Mouse (Mus musculus): ENCODE results near the gene Mocs2. TPM values are rescaled to one million over a fixed set of nuclear protein-coding genes. Genes with fewer than 3 reads are reported as not detected.

Gene Mocs2
- total and polyA plus RNA-seq, 2 experiments, result 45.1 to 136 TPM

GRCm38 (mm10) chr13:114833351-114833750 lies 15.3 kb downstream of the Mocs2 start:
- Histone ChIP-seq H3K4me3 (ENCODE audit: insufficient read depth, low read depth, low read length) (no peak overlapping the region), H3K36me3 (ENCODE audit: control insufficient read depth, insufficient read depth, low read length) (peaks cover 50% of the 10 kb centered on the region), H3K9ac (ENCODE audit: low read depth, low read length) (no peak overlapping the region), H3K27ac (replicated peaks; ENCODE audit: insufficient read depth, low read depth, low read length) (no peak overlapping the region), H3K4me1 (ENCODE audit: control insufficient read depth, insufficient read depth, low read length) (peaks cover under 1% of the 10 kb centered on the region; the same call in 1 of the 2 replicates), H3K79me2 (ENCODE audit: control insufficient read depth, insufficient read depth, low read length) (no peaks in the 10 kb centered on the region), H3K27me3 (ENCODE audit: control insufficient read depth, insufficient read depth, low read length) (no peaks in the 10 kb centered on the region)
- WGBS, result 86% methylated on average over 4 of the region's 4 CpGs
- TF ChIP-seq CTCF (IDR thresholded peaks at IDR 0.05; ENCODE audit: low read depth, low read length) (no peak), POLR2A (IDR thresholded peaks at IDR 0.05; ENCODE audit: extremely low read depth, insufficient read depth, low read length) (no peak)
- no peak for DNase-seq (ENCODE audit: extremely low read depth, low read depth, low spot score)

GRCm38 (mm10) chr13:114834580-114834979 lies 16.5 kb downstream of the Mocs2 start:
- H3K27ac ChIP-seq (replicated peaks; ENCODE audit: insufficient read depth, low read depth, low read length), result no peak overlapping the region
- whole genome bisulfite sequencing, result 58% methylated on average over 2 of the region's 2 CpGs

GRCm38 (mm10) chr13:114837061-114837460 lies 19.0 kb downstream of the Mocs2 start:
- no peak for DNase-seq (ENCODE audit: extremely low read depth, low read depth, low spot score)
- H3K4me1 ChIP-seq (ENCODE audit: control insufficient read depth, insufficient read depth, low read length), result peaks cover 5% of the 10 kb centered on the region
- H3K79me2 ChIP-seq (ENCODE audit: control insufficient read depth, insufficient read depth, low read length), result no peaks in the 10 kb centered on the region
- no peak overlapping the region for H3K4me3 ChIP-seq (ENCODE audit: insufficient read depth, low read depth, low read length)
- no peak overlapping the region for H3K9ac ChIP-seq (ENCODE audit: low read depth, low read length)
- WGBS, result 92% methylated on average over 7 of the region's 7 CpGs
- peaks cover 30% of the 10 kb centered on the region for H3K36me3 ChIP-seq (ENCODE audit: control insufficient read depth, insufficient read depth, low read length)
- H3K27me3 ChIP-seq (ENCODE audit: control insufficient read depth, insufficient read depth, low read length), result no peaks in the 10 kb centered on the region
- H3K27ac ChIP-seq (replicated peaks; ENCODE audit: insufficient read depth, low read depth, low read length), result no peak overlapping the region
- TF ChIP-seq POLR2A (IDR thresholded peaks at IDR 0.05; ENCODE audit: extremely low read depth, insufficient read depth, low read length) (no peak), CTCF (IDR thresholded peaks at IDR 0.05; ENCODE audit: low read depth, low read length) (no peak)

More at GRCm38 (mm10) chr13:114834580-114834979, 16.5 kb downstream of the Mocs2 start:
- H3K9ac ChIP-seq (ENCODE audit: low read depth, low read length), result no peak overlapping the region
- DNase-seq (ENCODE audit: extremely low read depth, low read depth, low spot score), result no peak
- no peak for TF ChIP-seq CTCF (IDR thresholded peaks at IDR 0.05; ENCODE audit: low read depth, low read length)
- no peak for TF ChIP-seq POLR2A (IDR thresholded peaks at IDR 0.05; ENCODE audit: extremely low read depth, insufficient read depth, low read length)
- H3K79me2 ChIP-seq (ENCODE audit: control insufficient read depth, insufficient read depth, low read length), result no peaks in the 10 kb centered on the region
- H3K4me3 ChIP-seq (ENCODE audit: insufficient read depth, low read depth, low read length), result no peak overlapping the region
- H3K36me3 ChIP-seq (ENCODE audit: control insufficient read depth, insufficient read depth, low read length), result peaks cover 44% of the 10 kb centered on the region
- no peaks in the 10 kb centered on the region for H3K27me3 ChIP-seq (ENCODE audit: control insufficient read depth, insufficient read depth, low read length)
- peaks cover 1% of the 10 kb centered on the region; the same call in 1 of the 2 replicates for H3K4me1 ChIP-seq (ENCODE audit: control insufficient read depth, insufficient read depth, low read length)

GRCm38 (mm10) chr13:114838535-114838990 lies 20.5 kb downstream of the Mocs2 start:
- Histone ChIP-seq H3K27me3 (ENCODE audit: control insufficient read depth, insufficient read depth, low read length) (no peaks in the 10 kb centered on the region), H3K9ac (ENCODE audit: low read depth, low read length) (no peak overlapping the region), H3K4me1 (ENCODE audit: control insufficient read depth, insufficient read depth, low read length) (peaks cover 5% of the 10 kb centered on the region), H3K79me2 (ENCODE audit: control insufficient read depth, insufficient read depth, low read length) (no peaks in the 10 kb centered on the region), H3K27ac (replicated peaks; ENCODE audit: insufficient read depth, low read depth, low read length) (no peak overlapping the region), H3K4me3 (ENCODE audit: insufficient read depth, low read depth, low read length) (no peak overlapping the region), H3K36me3 (ENCODE audit: control insufficient read depth, insufficient read depth, low read length) (peaks cover 20% of the 10 kb centered on the region)
- WGBS, result 9% methylated on average over 5 of the region's 5 CpGs
- no peak for TF ChIP-seq CTCF (IDR thresholded peaks at IDR 0.05; ENCODE audit: low read depth, low read length)
- no peak for TF ChIP-seq POLR2A (IDR thresholded peaks at IDR 0.05; ENCODE audit: extremely low read depth, insufficient read depth, low read length)
- DNase-seq (ENCODE audit: extremely low read depth, low read depth, low spot score), result peak; percentile 86

GRCm38 (mm10) chr13:114839098-114839497 lies 21.1 kb downstream of the Mocs2 start:
- Histone ChIP-seq H3K4me1 (ENCODE audit: control insufficient read depth, insufficient read depth, low read length) (peaks cover 5% of the 10 kb centered on the region), H3K27me3 (ENCODE audit: control insufficient read depth, insufficient read depth, low read length) (no peaks in the 10 kb centered on the region), H3K27ac (replicated peaks; ENCODE audit: insufficient read depth, low read depth, low read length) (no peak overlapping the region), H3K9ac (ENCODE audit: low read depth, low read length) (no peak overlapping the region), H3K79me2 (ENCODE audit: control insufficient read depth, insufficient read depth, low read length) (no peaks in the 10 kb centered on the region), H3K36me3 (ENCODE audit: control insufficient read depth, insufficient read depth, low read length) (peaks cover 16% of the 10 kb centered on the region), H3K4me3 (ENCODE audit: insufficient read depth, low read depth, low read length) (no peak overlapping the region)
- WGBS, result 93% methylated on average over 9 of the region's 9 CpGs
- DNase-seq (ENCODE audit: extremely low read depth, low read depth, low spot score), result no peak
- TF ChIP-seq CTCF (IDR thresholded peaks at IDR 0.05; ENCODE audit: low read depth, low read length), result no peak
- no peak for TF ChIP-seq POLR2A (IDR thresholded peaks at IDR 0.05; ENCODE audit: extremely low read depth, insufficient read depth, low read length)

GRCm38 (mm10) chr13:114840545-114840944 lies 22.5 kb downstream of the Mocs2 start:
- Histone ChIP-seq H3K9ac (ENCODE audit: low read depth, low read length) (no peak overlapping the region), H3K36me3 (ENCODE audit: control insufficient read depth, insufficient read depth, low read length) (peaks cover 10% of the 10 kb centered on the region), H3K4me1 (ENCODE audit: control insufficient read depth, insufficient read depth, low read length) (peaks cover 5% of the 10 kb centered on the region), H3K4me3 (ENCODE audit: insufficient read depth, low read depth, low read length) (no peak overlapping the region), H3K27ac (replicated peaks; ENCODE audit: insufficient read depth, low read depth, low read length) (no peak overlapping the region), H3K79me2 (ENCODE audit: control insufficient read depth, insufficient read depth, low read length) (no peaks in the 10 kb centered on the region), H3K27me3 (ENCODE audit: control insufficient read depth, insufficient read depth, low read length) (no peaks in the 10 kb centered on the region)
- WGBS, result 40% methylated on average over 4 of the region's 4 CpGs
- TF ChIP-seq POLR2A (IDR thresholded peaks at IDR 0.05; ENCODE audit: extremely low read depth, insufficient read depth, low read length), result no peak
- no peak for TF ChIP-seq CTCF (IDR thresholded peaks at IDR 0.05; ENCODE audit: low read depth, low read length)
- no peak for DNase-seq (ENCODE audit: extremely low read depth, low read depth, low spot score)

All from liver, adult 2 months (tissue).